Mouse (Mus musculus) G1E (cell line): ENCODE measurements at regions not wholly inside any gene's neighbourhood (a gene's known extent, or its start where the extent isn't known, plus 50 kb on each side); places are given as distances from the start of the nearest gene placed in this dataset.

ENCODE experiments used
- CTCF ChIP-seq: IDR thresholded peaks from 2 replicates; pipeline ENCODE4 v1.5.1; 2012; ENCODE audit warnings: low read depth, low read length, inconsistent platforms, mixed read lengths
- GATA1 ChIP-seq: IDR thresholded peaks from 2 replicates; pipeline ENCODE4 v1.6.1; 2012; ENCODE audit warnings: borderline replicate concordance, low read length, inconsistent platforms, mixed read lengths
- GATA2 ChIP-seq: IDR thresholded peaks from 2 replicates; pipeline ENCODE4 v1.6.1; 2012; ENCODE audit warnings: low read depth, low read length, inconsistent platforms, borderline replicate concordance
- TAL1 ChIP-seq: conservative IDR thresholded peaks from 2 replicates; pipeline ENCODE4 v1.6.1; 2012; ENCODE audit warnings: low read depth, low read length, inconsistent platforms, mixed read lengths

- TF ChIP-seq CTCF (no peak), GATA1 (no peak), TAL1 (no peak), GATA2 (no peak)
Measured at GRCm38 (mm10) chr8:10849916-10850315, 158.3 kb downstream of the Irs2 start.
